Mouse (Mus musculus) embryonic fibroblast, embryonic 13.5 days (primary cell): ENCODE measurements around the gene Slc1a7.

Source experiments
- CTCF ChIP-seq: IDR thresholded peaks from 2 replicates; pipeline ENCODE4 v1.5.1; 2011; ENCODE audit warnings: mild to moderate bottlenecking, control low read depth, low read length, moderate library complexity, borderline replicate concordance; ENCODE audit not compliant: insufficient read depth
- POLR2A ChIP-seq: IDR thresholded peaks from 2 replicates; pipeline ENCODE4 v1.6.1; 2011; ENCODE audit warnings: low read depth, mild to moderate bottlenecking, control low read depth, low read length, moderate library complexity

DNA sequence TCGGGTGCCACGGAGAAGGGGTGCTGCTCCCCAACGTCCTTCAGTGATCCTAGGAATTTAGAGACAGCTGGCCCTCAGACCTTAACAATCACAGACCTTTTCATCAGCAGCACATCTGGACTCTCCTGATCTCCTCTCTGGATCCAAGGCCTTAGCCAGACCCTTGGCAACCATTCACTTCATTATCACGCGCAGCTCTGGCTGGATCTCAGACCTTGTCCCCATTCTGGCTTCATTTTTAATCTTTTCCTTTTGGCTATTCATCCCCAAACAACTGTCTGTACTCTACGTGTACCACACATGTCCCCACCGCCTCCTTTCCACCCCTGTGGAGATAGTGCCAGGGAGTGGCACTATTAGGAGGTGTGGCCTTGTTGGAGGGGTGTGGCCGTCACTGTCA, 34.9 kb upstream of the Slc1a7 start:
- no peak for TF ChIP-seq POLR2A
- TF ChIP-seq CTCF: no peak
